Mouse (Mus musculus): Measurements from ENCODE around the gene Braf.

Braf gene

DNA sequence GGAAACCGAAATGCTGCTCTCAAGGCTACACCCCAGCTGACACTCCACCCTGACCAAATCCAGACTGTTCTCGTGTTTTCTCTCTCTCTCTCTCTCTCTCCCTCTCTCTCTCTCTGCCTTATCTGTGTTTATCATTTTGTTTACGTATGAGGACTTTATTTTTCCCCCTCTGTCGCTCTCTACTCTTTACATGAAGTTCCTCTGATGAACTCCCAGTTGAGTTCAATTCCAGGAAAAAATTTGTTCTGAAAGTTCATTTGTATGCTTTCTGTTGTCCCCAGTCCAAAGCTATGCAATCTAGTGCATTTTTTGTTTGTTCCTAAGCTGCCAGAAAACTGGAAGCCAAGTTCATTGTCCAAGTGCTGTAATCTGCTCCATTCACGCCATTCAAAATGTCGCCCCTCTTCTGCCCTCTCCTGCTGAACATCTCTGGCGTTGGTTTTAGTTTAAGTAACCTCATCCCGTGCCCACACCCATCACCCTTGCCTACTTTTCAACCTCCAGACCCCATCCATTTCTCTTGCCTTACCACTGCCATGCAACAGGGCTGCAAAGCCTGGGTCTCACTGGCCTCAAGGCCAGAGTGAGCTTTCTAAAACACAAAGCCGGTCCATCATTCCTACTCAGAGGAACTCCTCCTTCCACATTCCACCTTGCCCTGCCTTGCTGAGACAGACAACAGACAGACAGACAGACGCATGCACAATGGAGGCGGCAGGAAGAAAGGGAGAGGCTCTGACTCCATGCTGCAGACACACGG, 170.2 kb downstream of the Braf start:
- DNase-seq = no peak

Measured in cerebellum, adult 11 months (tissue).